Mouse (Mus musculus) G1E-ER4 (cell line): ENCODE results near the gene Mafk. TPM values are rescaled to one million over a fixed set of nuclear protein-coding genes. Genes with fewer than 3 reads are reported as not detected.
A peak's percentile ranks its signal among the peaks of the same experiment; 100 is the strongest.

ENCODE experiments used
- GATA1 ChIP-seq: IDR thresholded peaks from one replicate; pipeline ENCODE4 v1.8.0; 2012; ENCODE audit warnings: low read length, inconsistent platforms
- polyA plus RNA-seq: library from polyadenylated mRNA; stranded (reverse); fragments of >175 nt; gene quantifications from 2 replicates; pipeline ENCODE4 v1.2.3, GENCODE M21; 2012

The Mafk gene
- polyA plus RNA-seq, 1 experiment, result 49.2 TPM

- peak; percentile 15 for TF ChIP-seq GATA1
Observed at GRCm38 (mm10) chr5:139804573-139805111, 13.3 kb downstream of the Mafk start.

GRCm38 (mm10) chr5:139805924-139806323, 14.6 kb downstream of the Mafk start:
- no peak for TF ChIP-seq GATA1

GRCm38 (mm10) chr5:139809397-139809796, 18.1 kb downstream of the Mafk start:
- TF ChIP-seq GATA1, result no peak

- no peak for TF ChIP-seq GATA1
Observed at GRCm38 (mm10) chr5:139811677-139812397, 20.5 kb downstream of the Mafk start.

- TF ChIP-seq GATA1, result no peak
Observed at GRCm38 (mm10) chr5:139812398-139813125, 21.2 kb downstream of the Mafk start.

- TF ChIP-seq GATA1, result no peak
Observed at GRCm38 (mm10) chr5:139813126-139813490, 21.8 kb downstream of the Mafk start.

GRCm38 (mm10) chr5:139813963-139814381, 22.7 kb downstream of the Mafk start:
- TF ChIP-seq GATA1, result no peak

GRCm38 (mm10) chr5:139815964-139816363, 24.7 kb downstream of the Mafk start:
- no peak for TF ChIP-seq GATA1

- TF ChIP-seq GATA1, result no peak
Observed at GRCm38 (mm10) chr5:139816445-139816844, 25.1 kb downstream of the Mafk start.

- no peak for TF ChIP-seq GATA1
Observed at GRCm38 (mm10) chr5:139817292-139817691, 26.0 kb downstream of the Mafk start.

GRCm38 (mm10) chr5:139818056-139818455, 26.7 kb downstream of the Mafk start:
- TF ChIP-seq GATA1, result peak; percentile 36

- TF ChIP-seq GATA1, result no peak
Observed at GRCm38 (mm10) chr5:139818801-139819200, 27.5 kb downstream of the Mafk start.

GRCm38 (mm10) chr5:139819538-139820181, 28.3 kb downstream of the Mafk start, which contains the start of gene Tmem184a:
Gene Tmem184a, minus strand, starts transcription at chr5:139819917.
- no peak for TF ChIP-seq GATA1

GRCm38 (mm10) chr5:139821466-139822459, 30.4 kb downstream of the Mafk start:
- TF ChIP-seq GATA1, result no peak

GRCm38 (mm10) chr5:139824531-139824930, 33.2 kb downstream of the Mafk start:
- TF ChIP-seq GATA1, result no peak
